Comparison of ENCODE assay signal across 8 mouse cellular contexts in genomic region chr8:82774093-82774422, GRCm38 (mm10). TPM values are rescaled to one million over a fixed set of nuclear protein-coding genes. Genes with fewer than 3 reads are reported as not detected.
DNase-seq lines count a peak whose midpoint lies in the region; ATAC-seq lines count a peak whose summit lies in the region.

Gene Zfp330 (minus strand): TSS chr8:82774160.

- peak; percentile 99 for ATAC-seq in hindbrain, embryonic 14.5 days (ENCODE audit: low FRiP score)

- H3K27me3 ChIP-seq in hindbrain, embryonic 14.5 days (ENCODE audit: control insufficient read depth, insufficient read depth, low read length) = no peaks in the 10 kb centered on the region

- no peaks in the 10 kb centered on the region for H3K9me3 ChIP-seq in hindbrain, embryonic 14.5 days (ENCODE audit: control insufficient read depth, low read length)

- H3K36me3 ChIP-seq in hindbrain, embryonic 14.5 days (replicated peaks; ENCODE audit: control insufficient read depth, insufficient read depth) = peaks cover 34% of the 10 kb centered on the region

- DNase-seq in R1 (ENCODE audit: low read depth, low spot score) = peak; percentile 94
- peak; percentile 89 to 92 for DNase-seq in cerebellum, postnatal 25 days
- DNase-seq in frontal cortex, postnatal 25 days (ENCODE audit: low spot score in 2 of 2) = peak; percentile 72 to 82
- peak; percentile 93 for DNase-seq in hindbrain, embryonic 14.5 days (ENCODE audit: low spot score)
- peak; percentile 91 for DNase-seq in layer of hippocampus, postnatal 36 days
- peak; percentile 98 for DNase-seq in lung, postnatal 36 days
- DNase-seq in retina, postnatal 1 day = peak; percentile 96
- peak; percentile 86 to 89 for DNase-seq in urinary bladder, adult 18-20 months (ENCODE audit: low spot score in 2 of 2)

- H3K4me1 ChIP-seq in hindbrain, embryonic 14.5 days (replicated peaks; ENCODE audit: control insufficient read depth, insufficient read depth, low read length) = peaks cover 15% of the 10 kb centered on the region

- H3K9ac ChIP-seq in hindbrain, embryonic 14.5 days = peak within 1 kb of the TSS; percentile 91

- under 1% methylated on average over 16 of the region's 16 CpGs for WGBS in hindbrain, embryonic 14.5 days

- peak within 1 kb of the TSS; percentile 85 for H3K4me2 ChIP-seq in hindbrain, embryonic 14.5 days (replicated peaks)

- peak within 1 kb of the TSS; percentile 82 for H3K27ac ChIP-seq in hindbrain, embryonic 14.5 days

- peak within 1 kb of the TSS; percentile 88 for H3K4me3 ChIP-seq in hindbrain, embryonic 14.5 days (replicated peaks; ENCODE audit: low read length)

RNA-seq across cellular contexts. Expression of gene Zfp330, which starts in this region (rescaled TPM):
- polyA plus RNA-seq in hindbrain, embryonic 14.5 days (2014; fragmentation: Nextera tagmentation; extraction: Ambion mirVana) = 80.5 and 81.9 TPM in 2 replicates
- 10 to 100 TPM; 34.4 to 36.5 TPM for total RNA-seq in layer of hippocampus, postnatal 36 days (2021)

Comparison
In these comparisons a context has a peak if more than half of its experiments do, and no peak if none do; other contexts are left out.
1. Peak in every context shown above with its lines: DNase-seq, ATAC-seq, H3K4me3 ChIP-seq and H3K27ac ChIP-seq.